Mouse (Mus musculus) testis, postnatal 14 days (tissue): Measurements from ENCODE around the gene Gm42688.

Source experiments
- DNase-seq: peaks from one replicate; pipeline ENCODE4 v3.0.0; 2021; ENCODE audit warnings: low spot score

The Gm42688 gene

DNA sequence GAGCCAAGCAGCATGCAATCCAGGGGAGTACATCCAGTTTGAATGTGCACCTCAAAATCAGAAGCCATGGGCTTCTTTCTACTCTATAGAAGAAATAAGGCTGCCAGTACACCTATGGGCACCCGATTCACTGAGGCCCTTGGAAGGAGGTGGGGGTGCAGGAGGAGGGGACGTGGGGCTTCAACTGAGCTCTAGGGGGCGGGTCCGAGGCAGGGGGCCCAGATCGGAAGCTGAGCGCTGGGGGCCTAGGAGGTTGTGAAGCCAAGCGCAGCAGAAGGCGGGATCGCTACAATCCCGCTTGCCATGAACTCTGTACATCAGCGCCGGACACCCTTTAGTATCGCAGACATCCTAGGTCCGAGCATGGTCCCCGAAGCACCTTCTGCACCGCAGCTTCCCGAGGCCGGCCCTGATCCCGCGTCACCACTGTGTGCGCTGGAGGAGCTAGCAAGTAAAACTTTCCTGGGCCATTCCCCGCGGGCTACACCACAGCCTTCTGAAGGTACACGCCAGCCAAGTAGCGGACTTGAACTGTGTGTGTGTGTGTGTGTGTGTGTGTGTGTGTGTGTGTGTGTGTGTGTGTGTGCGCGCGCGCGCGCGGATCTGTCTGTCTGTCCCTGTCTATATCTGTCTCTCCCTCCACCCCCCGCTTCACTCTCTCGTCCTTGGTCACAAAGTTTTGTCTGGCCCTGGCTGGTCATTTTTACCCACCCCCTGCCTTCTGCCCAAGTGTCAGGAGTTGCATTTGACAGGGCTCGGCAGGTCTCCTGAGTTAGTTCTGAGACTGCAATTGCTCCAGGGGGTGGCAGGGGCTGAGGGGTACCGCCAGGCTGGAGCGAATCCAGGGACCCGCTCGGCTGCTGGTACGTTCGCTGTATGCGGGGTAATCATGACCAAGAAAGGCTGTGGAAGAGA lies 15.0 kb upstream of the Gm42688 start, which contains the start of gene Lbx2:
Gene Lbx2, plus strand, starts transcription at position 247 of the 915 bp plus-strand sequence.
- DNase-seq: no peak

DNA sequence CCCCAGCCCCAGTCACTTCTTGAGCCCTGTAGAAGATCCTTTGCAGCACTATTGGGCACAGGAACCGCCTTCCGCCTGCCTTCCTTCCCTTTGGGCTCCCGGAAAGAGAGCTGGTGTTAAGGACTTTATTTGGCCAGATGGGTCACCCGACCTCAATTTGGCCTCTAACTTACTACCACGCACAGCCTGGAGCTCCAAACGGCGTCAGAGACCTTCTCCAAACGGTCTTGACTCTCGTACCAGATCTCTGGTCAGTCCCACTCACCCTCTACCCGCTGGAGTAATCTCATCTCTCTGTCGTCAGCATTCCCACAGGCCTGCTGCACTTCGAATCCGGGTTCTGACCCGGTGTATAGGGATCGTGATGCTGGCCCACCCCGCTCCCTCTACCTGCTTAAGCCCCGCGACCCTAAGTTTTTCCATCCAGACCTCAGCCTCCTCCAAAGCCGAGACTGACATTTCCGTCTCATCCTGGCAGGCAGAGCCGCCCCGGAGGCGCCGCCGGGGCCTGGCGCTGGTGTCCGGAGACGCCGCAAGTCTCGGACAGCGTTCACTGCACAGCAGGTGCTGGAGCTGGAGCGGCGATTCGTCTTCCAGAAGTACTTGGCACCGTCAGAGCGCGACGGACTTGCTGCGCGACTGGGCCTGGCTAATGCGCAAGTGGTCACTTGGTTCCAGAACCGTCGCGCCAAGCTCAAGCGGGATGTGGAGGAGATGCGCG lies 14.1 kb upstream of the Gm42688 start:
- DNase-seq: no peak

DNA sequence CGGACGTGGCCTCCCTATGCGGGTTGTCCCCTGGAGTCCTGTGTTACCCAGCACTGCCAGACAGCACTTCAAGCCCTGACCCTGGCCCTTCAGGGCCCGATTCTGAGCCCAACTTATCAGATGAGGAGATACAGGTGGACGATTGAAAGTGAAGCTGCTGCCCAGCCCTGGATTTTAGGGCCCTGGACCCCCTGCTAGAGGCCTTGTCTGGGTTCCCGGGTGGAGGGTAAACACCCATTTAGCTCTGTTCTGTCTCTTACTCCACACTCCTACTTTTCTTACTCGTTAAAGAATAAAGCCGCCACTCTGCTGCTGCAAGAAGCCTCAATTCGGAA lies 13.5 kb upstream of the Gm42688 start:
- DNase-seq: no peak

DNA sequence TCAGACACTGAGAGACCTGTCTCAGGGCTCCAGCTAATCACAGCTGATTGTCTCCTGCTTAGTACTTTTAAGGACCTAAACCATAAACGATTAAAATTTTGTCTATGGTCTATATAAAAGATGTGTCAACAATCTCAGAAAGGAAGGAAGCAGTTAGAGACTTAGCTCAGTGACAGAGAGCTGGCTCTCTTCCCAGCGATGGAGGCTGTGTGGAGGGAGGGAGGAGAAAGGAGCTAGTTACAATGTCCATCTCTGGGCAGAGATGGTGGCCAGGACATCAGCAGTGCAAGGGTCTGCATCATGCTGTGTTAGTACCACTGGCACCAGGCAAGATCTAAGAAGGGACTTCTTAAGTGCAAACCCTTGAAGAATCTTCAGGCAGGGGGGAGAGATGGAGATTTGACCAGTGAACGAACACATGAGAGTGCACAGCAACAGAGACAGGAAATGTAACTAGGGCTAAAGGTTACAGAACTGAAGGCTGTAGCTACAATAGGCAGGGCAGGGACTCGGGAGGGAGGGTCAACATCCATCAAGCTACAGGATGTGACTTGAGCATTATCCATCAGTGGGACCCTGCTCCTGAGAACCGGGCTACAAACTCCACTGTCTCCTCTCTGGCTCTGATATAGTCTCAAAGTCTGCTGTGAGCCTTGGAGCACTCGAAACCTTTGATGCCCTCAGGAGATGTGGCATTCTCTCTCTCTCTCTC lies 8.8 kb upstream of the Gm42688 start:
- DNase-seq: no peak

DNA sequence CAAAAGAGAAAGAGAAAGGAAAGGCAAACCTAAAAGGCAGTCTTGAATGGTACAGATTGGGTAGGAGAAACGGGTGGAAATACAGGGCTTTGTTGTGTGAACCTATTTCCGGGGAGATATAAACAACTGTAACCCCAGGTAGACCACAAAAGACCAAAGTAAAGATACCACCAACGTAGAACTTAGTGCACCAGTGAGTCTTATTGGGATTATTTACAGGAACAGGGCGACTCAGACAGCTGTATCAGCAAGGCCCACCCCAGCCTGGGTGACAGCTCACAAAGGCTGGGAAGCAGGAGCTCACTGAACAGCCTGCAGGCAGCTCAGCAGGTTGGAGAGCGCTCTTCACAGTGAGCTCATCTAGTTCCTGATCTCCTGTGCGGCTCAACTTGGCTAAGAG lies 5.4 kb upstream of the Gm42688 start:
- DNase-seq: no peak

DNA sequence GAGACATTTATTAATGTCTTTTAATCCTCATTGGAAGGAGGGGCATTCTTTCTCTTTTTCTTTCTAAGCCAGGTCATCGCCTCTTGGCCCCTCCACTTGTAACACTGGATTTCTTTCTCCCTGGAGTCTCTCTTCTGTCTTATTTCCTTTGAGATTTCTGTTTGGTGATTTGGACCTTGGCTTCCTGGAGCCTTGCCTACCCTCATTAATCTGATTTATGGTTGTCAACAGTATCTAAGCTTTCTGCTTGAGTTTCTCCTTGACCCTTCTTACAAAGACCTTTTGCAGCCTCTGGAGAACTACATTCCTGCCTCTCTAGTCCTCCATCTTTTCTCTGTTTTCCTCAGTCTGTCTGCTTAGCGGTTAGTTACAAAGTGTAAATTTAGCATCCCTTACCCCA lies 3.0 kb upstream of the Gm42688 start:
- DNase-seq: no peak

DNA sequence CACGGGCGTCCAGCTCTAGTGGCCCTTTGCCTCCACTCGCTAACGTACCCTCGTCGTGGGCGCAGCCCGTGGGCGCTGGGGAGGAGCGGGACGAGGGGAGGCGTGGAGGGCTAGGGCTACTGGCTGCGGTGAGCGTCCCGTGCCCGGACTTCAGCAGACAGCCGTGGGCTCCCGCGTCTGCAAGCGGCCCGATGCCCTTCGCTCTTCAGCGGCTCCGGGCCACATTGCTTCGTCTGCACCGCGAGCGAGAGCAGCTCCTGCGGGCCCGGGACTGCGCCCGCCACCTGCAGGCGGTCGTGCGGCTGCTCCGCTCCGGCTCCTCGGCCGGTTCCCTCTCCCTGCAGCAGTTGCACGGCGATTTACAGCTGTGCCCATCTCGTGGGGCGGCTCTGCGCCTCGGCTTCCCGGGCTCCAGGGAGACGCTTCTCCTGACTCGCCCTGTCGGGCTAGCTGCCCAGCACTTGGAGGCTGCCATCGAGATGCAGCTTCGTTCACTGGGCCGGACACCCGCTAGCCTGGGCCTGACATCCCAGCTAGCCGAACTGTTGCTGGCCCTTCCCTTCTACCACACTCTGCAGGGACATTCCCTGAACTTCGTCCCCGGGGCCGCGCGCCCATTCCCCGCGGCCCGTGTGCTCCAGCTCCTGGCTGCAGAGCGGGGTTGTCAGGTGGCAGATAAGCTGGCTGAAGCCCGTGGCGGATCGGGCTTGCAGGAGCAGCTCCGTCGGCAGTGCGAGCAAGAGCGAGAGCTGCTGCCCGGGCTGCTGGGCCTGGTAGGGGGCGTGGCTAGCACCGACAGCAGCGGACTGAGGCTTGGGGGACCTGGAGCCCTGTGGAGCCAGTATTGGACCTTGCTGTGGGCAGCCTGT lies 505 bp downstream of the Gm42688 start:
- DNase-seq: peak; percentile 74

DNA sequence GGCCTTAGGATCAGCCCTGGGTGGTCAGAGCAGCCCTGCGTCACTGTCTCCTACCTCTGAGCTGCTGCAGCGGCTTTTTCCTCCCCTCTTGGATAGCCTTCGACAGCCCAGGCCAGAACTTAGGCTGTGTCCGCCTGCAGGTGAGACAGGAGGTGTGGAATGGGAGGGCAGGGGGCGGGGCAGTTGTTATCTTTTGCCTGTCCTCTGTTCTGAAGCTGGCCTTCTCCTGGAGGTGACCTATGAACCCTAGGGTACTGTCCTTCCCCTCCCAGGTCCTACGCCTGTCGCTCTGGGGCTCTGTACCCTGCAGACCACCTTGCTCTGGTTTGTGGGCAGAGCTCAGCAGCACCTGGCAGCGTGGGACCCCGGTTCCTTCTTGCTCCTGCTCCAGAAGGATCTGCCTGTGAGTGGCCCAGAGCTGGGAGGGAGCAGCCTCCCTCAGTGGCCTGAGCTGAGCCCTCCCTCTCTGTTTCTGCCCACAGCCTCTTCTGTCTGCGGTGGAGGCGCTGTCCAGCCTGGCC lies 1.8 kb downstream of the Gm42688 start:
- no peak for DNase-seq

DNA sequence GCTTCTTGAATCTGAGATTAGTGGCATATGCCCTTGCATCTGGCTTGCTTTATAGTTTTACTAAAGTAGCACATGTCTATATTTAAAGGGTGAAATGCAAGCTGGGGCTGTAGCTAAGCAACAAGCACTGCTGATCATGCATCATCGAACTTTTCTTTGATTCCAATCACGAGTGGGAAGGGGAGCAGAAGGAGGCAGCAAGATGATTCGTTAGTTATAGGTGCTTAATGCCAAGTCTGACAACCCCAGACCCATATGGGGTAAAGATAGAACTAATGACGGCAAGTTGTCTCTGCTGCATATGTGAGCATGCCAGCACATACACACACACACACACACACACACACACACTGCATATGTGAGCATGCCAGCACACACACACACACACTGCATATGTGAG lies 2.7 kb downstream of the Gm42688 start:
- no peak for DNase-seq

DNA sequence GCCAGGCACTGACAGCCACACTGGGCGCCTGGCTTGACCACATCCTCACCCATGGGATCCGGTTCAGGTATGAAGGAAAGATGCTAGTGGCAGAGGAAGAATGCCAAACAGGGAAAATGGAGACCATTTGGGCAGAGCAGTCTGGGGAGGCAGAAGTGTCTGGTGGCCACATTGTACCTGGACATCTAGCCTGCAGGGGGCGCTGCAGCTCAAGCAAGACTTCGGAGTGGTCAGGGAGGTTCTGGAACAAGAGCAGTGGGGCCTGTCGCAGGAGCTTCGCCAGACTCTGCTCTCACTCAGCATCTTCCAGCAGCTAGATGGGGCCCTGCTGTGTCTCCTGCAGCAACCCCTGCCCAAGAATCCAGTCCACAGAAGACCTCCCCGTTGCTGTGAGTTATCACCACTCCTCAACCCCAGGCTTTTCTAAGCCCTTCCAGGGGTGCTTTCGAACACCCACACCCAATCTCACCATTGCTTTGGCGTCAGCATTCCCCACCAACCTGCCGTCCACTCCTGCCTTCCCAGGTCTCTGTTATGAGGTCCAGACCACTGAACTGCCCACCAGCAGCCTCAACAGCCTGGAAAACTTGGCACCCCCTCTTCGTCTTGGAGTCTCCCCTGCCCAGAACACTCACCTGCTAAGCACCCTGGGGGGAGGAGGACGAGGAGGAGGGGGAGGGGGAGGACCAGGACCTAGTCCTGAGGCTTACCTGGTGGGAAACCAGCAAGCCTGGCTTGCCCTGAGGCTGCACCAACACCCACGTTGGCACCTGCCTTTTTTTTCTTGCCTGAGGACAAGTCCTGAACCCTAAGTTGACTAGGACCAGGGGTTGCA lies 6.4 kb downstream of the Gm42688 start:
- peak; percentile 74 for DNase-seq

DNA sequence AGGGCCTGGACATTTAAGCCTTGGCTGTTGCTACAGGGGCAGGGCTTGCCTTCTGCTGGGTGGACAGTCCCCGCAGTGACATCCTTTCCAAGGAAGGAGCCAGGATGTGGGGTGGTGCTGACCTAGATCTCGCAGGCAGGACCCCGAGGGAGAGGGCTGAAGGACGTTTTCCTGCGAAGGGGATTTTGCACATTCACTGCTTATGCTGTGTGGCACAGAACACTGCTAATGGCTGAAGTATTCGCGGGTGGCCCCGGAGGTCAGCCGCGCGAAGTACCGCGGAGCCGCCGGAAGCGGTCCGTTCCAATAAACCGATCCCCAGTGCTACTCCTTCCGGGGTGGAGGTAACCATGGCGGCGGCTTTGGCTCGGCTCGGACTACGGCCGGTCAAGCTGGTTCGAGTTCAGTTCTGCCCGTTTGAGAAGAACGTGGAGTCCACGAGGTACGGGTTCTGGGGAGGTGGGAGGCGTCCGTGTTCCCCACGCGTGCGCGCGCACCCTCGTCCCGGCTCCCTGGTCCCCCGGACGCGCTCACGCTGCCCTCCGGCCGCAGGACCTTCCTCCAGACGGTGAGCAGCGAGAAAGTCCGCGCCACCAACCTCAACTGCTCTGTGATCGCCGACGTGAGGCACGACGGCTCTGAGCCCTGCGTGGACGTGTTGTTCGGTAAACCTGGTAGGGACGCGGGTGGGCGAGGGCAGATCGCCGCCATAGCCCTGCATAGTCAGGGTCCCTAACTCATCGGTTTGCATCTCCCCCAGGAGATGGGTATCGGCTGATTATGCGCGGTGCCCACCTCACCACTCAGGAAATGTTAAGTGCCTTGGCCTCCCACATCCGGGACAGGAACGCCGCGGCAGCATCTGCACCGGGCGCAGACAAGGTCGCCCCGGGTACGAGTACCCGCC lies 7.6 kb downstream of the Gm42688 start, which contains the start of gene Mrpl53:
Gene Mrpl53, plus strand, starts transcription at position 279 of the 907 bp plus-strand sequence.
- peak; percentile 83 for DNase-seq

DNA sequence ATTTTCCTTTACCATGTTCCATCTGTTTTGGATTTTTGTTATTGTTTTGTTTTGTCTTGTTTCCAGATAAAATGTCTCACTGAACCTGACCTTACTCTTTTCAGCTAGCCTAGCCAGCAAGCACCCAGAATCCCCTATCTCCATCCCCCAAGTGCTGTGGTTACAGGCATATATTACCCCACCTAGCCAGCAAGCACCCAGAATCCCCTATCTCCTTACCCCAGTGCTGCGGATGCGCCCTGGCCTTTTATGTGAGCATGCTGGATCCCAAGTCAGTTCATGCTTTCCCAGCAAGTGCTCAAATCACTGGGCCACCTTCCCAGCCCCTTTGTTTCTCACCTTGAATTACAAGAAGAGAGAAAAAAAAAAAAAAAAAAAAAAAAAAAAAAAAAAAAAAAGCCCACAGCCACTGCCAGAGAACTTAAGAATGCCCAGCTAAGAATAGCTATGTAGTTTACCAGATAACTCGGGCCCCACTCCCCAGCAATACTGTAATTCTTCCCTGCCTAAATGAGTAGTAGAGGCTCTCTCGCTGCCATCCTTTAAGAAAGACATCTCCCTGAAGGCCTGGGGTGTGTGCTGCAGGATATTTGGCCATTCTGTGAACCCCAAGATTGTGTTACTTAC lies 10.2 kb downstream of the Gm42688 start:
- no peak for DNase-seq

DNA sequence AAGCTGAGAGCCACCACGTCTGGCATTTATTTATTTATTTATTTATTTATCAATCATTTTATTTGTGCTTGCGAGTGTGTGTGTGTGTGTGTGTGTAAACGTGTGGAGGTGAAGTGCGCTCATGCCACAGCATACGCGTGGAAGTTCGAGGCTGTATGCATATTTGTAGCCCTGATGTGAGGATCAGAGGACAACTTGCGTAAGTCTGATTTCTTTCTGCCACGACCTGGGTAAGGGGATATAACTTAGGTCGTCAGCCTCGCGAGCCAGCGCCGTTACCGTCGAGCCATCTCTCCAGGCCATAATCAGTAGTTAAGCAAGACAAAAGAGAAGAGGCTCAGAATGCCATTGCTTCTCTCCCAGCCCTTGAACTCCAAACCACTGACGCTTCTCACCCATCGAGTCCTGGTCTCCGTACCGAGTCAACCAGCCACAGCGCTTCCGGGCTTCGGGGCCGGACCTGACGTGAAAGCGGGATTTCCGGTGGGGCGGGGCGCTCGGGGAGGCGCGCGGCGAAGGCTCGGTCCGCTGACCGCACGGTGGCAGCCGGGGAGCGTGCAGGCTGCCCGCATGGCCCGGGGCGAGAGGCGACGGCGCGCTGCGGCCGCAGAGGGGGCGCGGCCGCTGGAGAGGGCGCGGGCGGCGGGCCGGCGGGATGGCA lies 13.7 kb downstream of the Gm42688 start, which contains the start of gene Mogs:
Gene Mogs, plus strand, starts transcription at position 486 of the 661 bp plus-strand sequence.
- DNase-seq: peak; percentile 90

DNA sequence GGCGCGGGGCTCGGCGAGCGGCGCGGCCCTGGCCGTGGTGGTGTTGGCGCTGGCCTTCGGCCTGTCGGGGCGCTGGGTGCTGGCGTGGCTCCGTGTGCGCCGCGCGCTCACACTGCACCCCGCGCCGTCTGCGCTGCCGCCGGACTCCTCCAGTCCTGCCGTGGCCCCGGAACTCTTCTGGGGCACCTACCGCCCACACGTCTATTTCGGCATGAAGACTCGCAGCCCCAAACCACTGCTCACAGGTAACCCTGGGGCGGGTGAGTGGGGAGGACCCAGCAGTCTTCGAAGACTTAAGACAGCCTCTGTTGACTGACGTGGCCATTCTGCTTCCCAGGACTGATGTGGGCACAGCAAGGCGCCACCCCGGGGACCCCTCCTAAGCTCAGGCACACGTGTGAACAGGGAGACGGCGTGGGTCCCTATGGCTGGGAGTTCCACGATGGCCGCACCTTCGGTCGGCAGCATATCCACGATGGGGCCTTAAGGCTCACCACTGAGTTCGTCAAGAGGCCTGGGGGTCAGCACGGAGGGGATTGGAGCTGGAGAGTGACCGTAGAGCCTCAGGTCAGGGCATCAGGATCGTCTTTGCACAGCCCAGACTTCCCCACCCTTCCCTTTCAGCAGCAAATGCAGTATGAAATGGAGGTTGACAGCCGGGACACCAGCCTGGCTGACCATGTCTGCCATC lies 14.4 kb downstream of the Gm42688 start:
- peak; percentile 50 for DNase-seq

DNA sequence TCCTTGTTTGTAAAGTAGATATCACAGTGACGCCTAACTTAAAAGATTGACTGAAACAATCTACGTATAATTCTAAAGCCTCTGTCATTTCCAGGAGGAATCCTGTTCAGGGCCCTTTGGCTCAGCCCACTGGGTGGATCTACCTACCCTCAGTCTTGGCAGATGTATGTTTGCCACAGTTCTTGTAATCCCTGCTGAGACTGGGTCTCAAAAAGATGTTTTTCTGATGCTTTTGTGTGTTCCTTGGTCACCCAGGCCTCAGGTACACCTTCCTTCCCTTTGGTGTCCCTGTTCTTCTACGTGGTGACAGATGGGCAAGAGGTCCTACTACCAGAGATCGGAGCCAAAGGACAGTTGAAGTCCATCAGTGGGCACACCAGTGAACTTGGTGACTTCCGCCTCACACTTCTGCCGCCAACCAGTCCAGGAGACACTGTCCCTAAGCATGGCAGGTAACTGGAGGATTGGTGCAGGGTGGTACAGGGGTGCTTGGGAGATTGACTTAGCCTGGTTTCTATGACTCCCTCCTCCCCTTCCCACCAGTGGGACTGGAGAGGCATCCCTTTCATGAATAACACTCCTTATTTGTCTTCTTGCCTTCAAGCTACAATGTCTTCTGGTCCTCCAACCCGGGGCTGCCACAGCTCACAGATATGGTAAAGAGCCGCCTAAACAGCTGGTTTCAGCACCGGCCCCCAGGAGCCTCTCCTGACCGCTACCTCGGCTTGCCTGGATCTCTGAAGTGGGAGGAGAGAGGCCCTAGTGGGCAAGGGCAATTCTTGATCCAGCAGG lies 15.2 kb downstream of the Gm42688 start:
- DNase-seq: no peak

DNA sequence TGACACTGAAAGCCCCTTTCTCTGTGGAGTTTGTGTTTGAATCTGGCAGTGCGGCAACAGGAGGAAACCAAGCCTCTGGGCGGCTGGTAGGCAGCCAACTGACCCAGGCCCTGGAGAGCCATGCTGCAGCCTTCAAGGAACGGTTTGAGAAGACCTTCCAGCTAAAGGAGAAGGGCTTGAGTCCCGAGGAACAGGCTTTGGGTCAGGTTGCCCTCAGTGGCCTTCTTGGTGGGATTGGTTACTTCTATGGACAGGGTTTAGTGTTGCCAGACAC lies 15.7 kb downstream of the Gm42688 start:
- no peak for DNase-seq

DNA sequence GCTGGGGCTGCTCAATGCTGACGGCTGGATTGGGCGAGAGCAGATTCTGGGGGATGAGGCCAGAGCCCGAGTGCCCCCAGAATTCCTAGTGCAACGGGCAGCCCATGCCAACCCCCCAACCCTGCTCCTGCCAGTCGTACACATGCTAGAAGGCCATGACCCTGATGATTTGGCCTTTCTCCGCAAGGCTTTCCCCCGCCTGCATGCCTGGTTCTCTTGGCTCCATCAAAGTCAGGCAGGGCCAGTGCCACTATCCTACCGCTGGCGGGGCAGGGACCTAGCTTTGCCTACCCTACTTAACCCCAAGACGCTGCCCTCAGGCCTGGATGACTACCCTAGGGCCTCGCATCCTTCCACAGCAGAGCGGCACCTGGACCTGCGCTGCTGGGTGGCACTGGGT lies 16.2 kb downstream of the Gm42688 start:
- DNase-seq: peak; percentile 12
